Mouse (Mus musculus) monocyte, adult 59 days (primary cell): Measurements from ENCODE around the gene Arhgef10l. TPM values are rescaled to one million over a fixed set of nuclear protein-coding genes. Genes with fewer than 3 reads are reported as not detected.

Experiments
- total RNA-seq, 2 experiments: library from RNA; stranded (reverse); gene quantifications; one replicate each; pipeline ENCODE4 v1.2.4; 2023

Gene Arhgef10l
- 100 to 1,000 TPM; 276 to 304 TPM for total RNA-seq

GRCm38 (mm10) chr4:140665760-140666159 is at the start of gene Arhgef10l:
TSS of gene Arhgef10l (minus strand) at chr4:140666012.

GRCm38 (mm10) chr4:140700269-140701018 is 34.6 kb upstream of the Arhgef10l start, which contains the start of gene Rcc2:
TSS of gene Rcc2 (plus strand) at chr4:140700541.

Other genes with a start within 250 kb of the Arhgef10l start
- gene Rcc2, start 34.5 kb upstream of the Arhgef10l start, total RNA-seq: 10 to 100 TPM; 79.9 to 92.6 TPM
- gene Padi6, start 76.6 kb upstream of the Arhgef10l start, total RNA-seq: not detected
- gene Padi4, start 108.2 kb upstream of the Arhgef10l start, total RNA-seq: 10 to 100 TPM; 22.0 to 46.1 TPM
- under 1 TPM; 0.21 to 0.27 TPM for gene Padi3, start 144.6 kb upstream of the Arhgef10l start, total RNA-seq
- gene Padi1, start 179.8 kb upstream of the Arhgef10l start, total RNA-seq: not detected
- gene Padi2, start 240.3 kb upstream of the Arhgef10l start, total RNA-seq: 100 to 1,000 TPM; 106 to 111 TPM